Mouse (Mus musculus): Measurements from ENCODE around the gene Mark4. TPM values are rescaled to one million over a fixed set of nuclear protein-coding genes. Genes with fewer than 3 reads are reported as not detected.

Mark4 gene
- polyA plus RNA-seq, 1 experiment from 2014 or later: 7.6 TPM

DNA sequence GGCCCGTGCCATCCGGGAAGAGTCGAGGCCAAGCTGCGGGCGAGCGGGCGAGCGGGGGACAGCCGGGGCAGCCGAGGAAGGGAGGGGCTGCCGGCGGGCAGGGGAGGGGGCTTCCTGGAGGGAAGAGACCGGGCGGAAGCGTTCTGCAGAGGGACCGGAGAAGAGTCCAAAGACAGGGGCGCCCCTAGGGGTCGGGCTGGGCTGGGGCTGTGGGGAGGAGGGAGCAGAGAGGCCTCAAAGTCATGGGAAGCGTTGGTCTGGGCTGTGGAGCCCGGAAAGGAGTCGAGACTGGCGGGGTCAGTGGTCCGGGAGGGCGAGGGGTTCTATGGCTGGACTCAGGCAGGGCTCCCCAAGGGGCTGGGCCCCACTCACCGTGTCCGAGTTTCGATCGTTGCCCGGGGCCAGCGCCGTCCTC lies 542 bp downstream of the Mark4 start:
- under 1% methylated on average over 28 of the region's 31 CpGs for WGBS
- peak; percentile 74 for ATAC-seq (replicated peaks; ENCODE audit: insufficient number of reproducible peaks, insufficient read depth, low FRiP score, low read depth)
- Histone ChIP-seq H3K4me1 (replicated peaks) (peaks cover 30% of the 10 kb centered on the region), H3K9me3 (replicated peaks) (no peaks in the 10 kb centered on the region), H3K27me3 (no peaks in the 10 kb centered on the region), H3K36me3 (no peaks in the 10 kb centered on the region), H3K4me3 (peak overlapping the region; percentile 93), H3K4me2 (peak overlapping the region; percentile 86), H3K9ac (peak overlapping the region; percentile 94), H3K27ac (peak overlapping the region; percentile 82)

- WGBS: 5% methylated on average over 14 of the region's 14 CpGs
- no peak; the same call in 1 of the 2 replicates for ATAC-seq (replicated peaks; ENCODE audit: insufficient number of reproducible peaks, insufficient read depth, low FRiP score, low read depth)
- Histone ChIP-seq H3K4me3 (peak overlapping the region; percentile 93), H3K9ac (peak overlapping the region; percentile 94), H3K36me3 (no peaks in the 10 kb centered on the region), H3K9me3 (replicated peaks) (no peaks in the 10 kb centered on the region), H3K4me2 (peak overlapping the region; percentile 86), H3K27me3 (no peaks in the 10 kb centered on the region), H3K4me1 (replicated peaks) (peaks cover 30% of the 10 kb centered on the region), H3K27ac (peak overlapping the region; percentile 82)
Measured at GRCm38 (mm10) chr7:19457414-19458071, 1.1 kb downstream of the Mark4 start.

GRCm38 (mm10) chr7:19456628-19457027 lies 2.0 kb downstream of the Mark4 start:
- Histone ChIP-seq H3K4me3 (peak overlapping the region; percentile 93), H3K27me3 (no peaks in the 10 kb centered on the region), H3K4me2 (peak overlapping the region; percentile 86), H3K4me1 (replicated peaks) (peaks cover 25% of the 10 kb centered on the region), H3K9me3 (replicated peaks) (no peaks in the 10 kb centered on the region), H3K9ac (no peak overlapping the region), H3K27ac (no peak overlapping the region), H3K36me3 (peaks cover 7% of the 10 kb centered on the region; the same call in 1 of the 2 replicates)
- 93% methylated on average over 7 of the region's 7 CpGs for WGBS
- ATAC-seq (replicated peaks; ENCODE audit: insufficient number of reproducible peaks, insufficient read depth, low FRiP score, low read depth): no peak

GRCm38 (mm10) chr7:19455819-19456495 lies 2.7 kb downstream of the Mark4 start:
- Histone ChIP-seq H3K36me3 (peaks cover 13% of the 10 kb centered on the region; the same call in 1 of the 2 replicates), H3K27ac (no peak overlapping the region), H3K9ac (no peak overlapping the region), H3K9me3 (replicated peaks) (no peaks in the 10 kb centered on the region), H3K4me2 (no peak overlapping the region), H3K4me1 (replicated peaks) (peaks cover 25% of the 10 kb centered on the region), H3K27me3 (no peaks in the 10 kb centered on the region), H3K4me3 (no peak overlapping the region)
- 53% methylated on average over 11 of the region's 11 CpGs for WGBS
- ATAC-seq (replicated peaks; ENCODE audit: insufficient number of reproducible peaks, insufficient read depth, low FRiP score, low read depth): no peak

- Histone ChIP-seq H3K27ac (no peak overlapping the region), H3K36me3 (peaks cover 21% of the 10 kb centered on the region; the same call in 1 of the 2 replicates), H3K4me3 (no peak overlapping the region), H3K4me1 (replicated peaks) (peaks cover 25% of the 10 kb centered on the region), H3K27me3 (no peaks in the 10 kb centered on the region), H3K9me3 (replicated peaks) (no peaks in the 10 kb centered on the region), H3K4me2 (no peak overlapping the region), H3K9ac (no peak overlapping the region)
- 92% methylated on average over 4 of the region's 4 CpGs for WGBS
- ATAC-seq (replicated peaks; ENCODE audit: insufficient number of reproducible peaks, insufficient read depth, low FRiP score, low read depth): no peak
Measured at GRCm38 (mm10) chr7:19455186-19455585, 3.4 kb downstream of the Mark4 start.

- no peak overlapping the region for H3K4me3 ChIP-seq
- H3K4me1 ChIP-seq (replicated peaks): no peaks in the 10 kb centered on the region
- no peaks in the 10 kb centered on the region for H3K9me3 ChIP-seq (replicated peaks)
- no peak overlapping the region for H3K27ac ChIP-seq
- 81% methylated on average over 12 of the region's 12 CpGs for WGBS
- no peak overlapping the region for H3K4me2 ChIP-seq
- no peak overlapping the region for H3K9ac ChIP-seq
- ATAC-seq (replicated peaks; ENCODE audit: insufficient number of reproducible peaks, insufficient read depth, low FRiP score, low read depth): no peak
- H3K27me3 ChIP-seq: no peaks in the 10 kb centered on the region
- peaks cover 50% of the 10 kb centered on the region for H3K36me3 ChIP-seq
Measured at GRCm38 (mm10) chr7:19449165-19449564, 9.5 kb downstream of the Mark4 start.

DNA sequence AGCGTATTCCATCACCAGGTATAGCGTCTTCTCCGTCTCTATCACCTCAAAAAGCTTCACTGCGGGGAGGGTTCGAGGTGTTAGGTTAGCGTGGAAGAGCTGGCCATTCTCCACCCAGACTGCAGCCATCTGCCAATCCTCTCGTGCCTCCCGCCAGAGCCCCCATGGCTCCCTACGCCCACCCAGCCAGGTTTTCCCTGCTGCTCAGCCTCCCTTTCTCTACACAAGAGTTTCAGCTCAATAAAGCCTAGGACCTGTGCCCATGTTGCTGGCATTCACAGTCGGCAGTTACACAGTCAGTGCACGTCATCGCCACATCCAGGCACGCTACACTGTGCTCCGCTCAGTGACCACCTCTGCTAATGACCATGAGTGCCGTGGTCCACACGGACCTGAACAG lies 10.9 kb downstream of the Mark4 start:
- no peaks in the 10 kb centered on the region for H3K9me3 ChIP-seq (replicated peaks)
- H3K36me3 ChIP-seq: peaks cover 60% of the 10 kb centered on the region
- 91% methylated on average over 16 of the region's 16 CpGs for WGBS
- H3K4me1 ChIP-seq (replicated peaks): no peaks in the 10 kb centered on the region
- H3K27me3 ChIP-seq: no peaks in the 10 kb centered on the region
- H3K9ac ChIP-seq: no peak overlapping the region
- no peak overlapping the region for H3K27ac ChIP-seq
- no peak overlapping the region for H3K4me3 ChIP-seq
- no peak for ATAC-seq (replicated peaks; ENCODE audit: insufficient number of reproducible peaks, insufficient read depth, low FRiP score, low read depth)
- no peak overlapping the region for H3K4me2 ChIP-seq

GRCm38 (mm10) chr7:19444801-19445200 lies 13.8 kb downstream of the Mark4 start:
- no peaks in the 10 kb centered on the region for H3K27me3 ChIP-seq
- peaks cover 60% of the 10 kb centered on the region for H3K36me3 ChIP-seq
- no peak overlapping the region for H3K9ac ChIP-seq
- no peak overlapping the region for H3K4me3 ChIP-seq
- H3K27ac ChIP-seq: no peak overlapping the region
- 0 out of 2 replicates have a peak, but pooled peaks cover 6% of the 10 kb centered on the region for H3K4me1 ChIP-seq (replicated peaks)
- 80% methylated on average over 12 of the region's 12 CpGs for WGBS
- ATAC-seq (replicated peaks; ENCODE audit: insufficient number of reproducible peaks, insufficient read depth, low FRiP score, low read depth): no peak
- no peak overlapping the region for H3K4me2 ChIP-seq
- H3K9me3 ChIP-seq (replicated peaks): no peaks in the 10 kb centered on the region

DNA sequence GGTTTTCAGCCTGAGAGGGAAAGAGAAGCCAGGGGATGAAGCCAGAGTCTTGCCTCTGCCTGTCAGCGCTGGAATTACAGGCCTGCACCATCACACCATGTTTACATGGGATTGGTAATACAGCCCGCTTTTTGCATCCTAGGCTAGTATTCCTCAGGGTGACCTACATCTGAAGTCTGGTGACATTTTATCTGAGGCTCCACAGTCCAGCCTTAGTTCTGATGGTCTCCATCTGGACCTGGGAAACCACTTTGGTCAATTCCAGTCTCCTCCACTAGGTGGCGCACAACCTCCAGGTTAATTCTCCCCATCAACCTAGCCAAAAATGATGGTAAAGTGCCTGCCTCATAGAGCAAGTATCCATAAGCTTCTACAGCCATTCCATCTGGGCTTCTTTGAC lies 15.3 kb downstream of the Mark4 start:
- no peak; the same call in 1 of the 2 replicates for ATAC-seq (replicated peaks; ENCODE audit: insufficient number of reproducible peaks, insufficient read depth, low FRiP score, low read depth)
- Histone ChIP-seq H3K4me3 (no peak overlapping the region), H3K27me3 (no peaks in the 10 kb centered on the region), H3K4me1 (replicated peaks) (0 out of 2 replicates have a peak, but pooled peaks cover 6% of the 10 kb centered on the region), H3K9ac (no peak overlapping the region), H3K4me2 (no peak overlapping the region), H3K27ac (no peak overlapping the region), H3K9me3 (replicated peaks) (no peaks in the 10 kb centered on the region), H3K36me3 (peaks cover 63% of the 10 kb centered on the region)
- 37% methylated on average over 3 of the region's 3 CpGs for WGBS

DNA sequence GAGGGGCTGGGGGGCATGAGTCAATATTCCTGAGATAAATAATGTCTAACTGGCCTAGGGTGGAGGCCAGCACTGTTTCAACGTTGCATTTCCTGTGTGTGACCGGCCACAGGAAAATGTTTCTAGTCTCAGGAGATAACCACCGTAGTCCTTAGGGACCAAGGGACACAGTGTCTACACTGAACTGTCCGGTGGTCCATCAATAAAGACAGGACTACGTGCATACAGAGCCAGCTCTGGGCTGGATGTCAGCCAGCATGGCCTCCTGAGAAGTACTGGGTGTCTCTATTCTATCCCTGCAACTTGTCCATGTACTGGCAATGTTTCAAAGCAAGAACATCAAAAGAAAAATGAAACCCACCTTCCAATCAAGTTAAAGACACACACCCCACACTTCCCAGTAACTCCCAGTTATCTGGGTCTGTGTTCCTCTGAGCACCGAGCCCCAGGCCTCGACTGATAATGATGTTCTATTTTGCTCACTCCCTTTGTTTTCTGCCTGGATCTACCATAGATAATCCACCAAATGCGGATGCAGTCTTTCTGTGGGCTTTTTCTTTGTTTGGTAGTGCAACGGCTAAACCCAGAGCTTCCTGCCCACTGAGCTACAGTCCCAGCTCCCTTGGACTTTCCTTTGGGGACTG lies 17.1 kb downstream of the Mark4 start:
- H3K36me3 ChIP-seq: peaks cover 65% of the 10 kb centered on the region
- H3K9me3 ChIP-seq (replicated peaks): no peaks in the 10 kb centered on the region
- H3K4me1 ChIP-seq (replicated peaks): 0 out of 2 replicates have a peak, but pooled peaks cover 6% of the 10 kb centered on the region
- H3K9ac ChIP-seq: no peak overlapping the region
- 59% methylated on average over 9 of the region's 9 CpGs for WGBS
- H3K27ac ChIP-seq: peak overlapping the region; percentile 41
- H3K4me2 ChIP-seq: no peak overlapping the region
- no peaks in the 10 kb centered on the region for H3K27me3 ChIP-seq
- ATAC-seq (replicated peaks; ENCODE audit: insufficient number of reproducible peaks, insufficient read depth, low FRiP score, low read depth): no peak
- H3K4me3 ChIP-seq: no peak overlapping the region

DNA sequence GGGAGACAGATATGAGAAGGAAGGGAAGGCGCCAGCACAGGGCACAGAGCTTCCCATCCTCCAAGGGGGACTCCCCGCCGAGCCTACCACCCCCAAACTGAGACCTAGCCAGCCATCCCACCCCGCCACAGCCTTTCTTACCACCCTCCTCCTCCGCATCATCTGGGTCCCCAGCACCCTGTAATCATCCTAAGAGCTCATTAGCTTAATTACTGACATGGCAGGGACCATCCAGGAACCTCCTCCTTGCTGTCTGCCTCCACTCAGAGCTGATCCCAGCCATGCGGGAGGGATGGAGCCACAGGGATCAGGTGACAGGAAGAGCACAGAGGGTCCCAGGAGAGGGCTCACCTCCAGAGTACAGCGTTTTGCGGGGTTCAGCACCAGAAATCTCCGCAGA lies 21.6 kb downstream of the Mark4 start:
- Histone ChIP-seq H3K4me2 (no peak overlapping the region), H3K27ac (no peak overlapping the region), H3K9me3 (replicated peaks) (no peaks in the 10 kb centered on the region), H3K4me3 (no peak overlapping the region), H3K36me3 (peaks cover 90% of the 10 kb centered on the region), H3K4me1 (replicated peaks) (0 out of 2 replicates have a peak, but pooled peaks cover 6% of the 10 kb centered on the region), H3K27me3 (no peaks in the 10 kb centered on the region), H3K9ac (no peak overlapping the region)
- ATAC-seq (replicated peaks; ENCODE audit: insufficient number of reproducible peaks, insufficient read depth, low FRiP score, low read depth): no peak
- 86% methylated on average over 9 of the region's 9 CpGs for WGBS

Measured in heart, embryonic 15.5 days (tissue).